Mouse (Mus musculus): Measurements from ENCODE around the gene Fmo1. TPM values are rescaled to one million over a fixed set of nuclear protein-coding genes. Genes with fewer than 3 reads are reported as not detected.

Fmo1 gene
- polyA plus RNA-seq (2017; shearing (Covaris generic)): not detected

GRCm38 (mm10) chr1:162866280-162866681, at the start of gene Fmo1:
Fmo1 (minus strand) TSS chr1:162866610.

GRCm38 (mm10) chr1:162897838-162898811, 31.7 kb upstream of the Fmo1 start, which contains the start of gene Fmo2:
Fmo2 (minus strand) TSS chr1:162898726.

GRCm38 (mm10) chr1:162813836-162814156, 52.6 kb downstream of the Fmo1 start, which contains the start of gene Fmo4:
Fmo4 (minus strand) TSS chr1:162813972.

Other genes starting within 250 kb of the Fmo1 start
- not detected for gene Myoc, start 227.5 kb downstream of the Fmo1 start, polyA plus RNA-seq (2017; shearing (Covaris generic))
- gene Myocos, start 208.4 kb downstream of the Fmo1 start, polyA plus RNA-seq (2017; shearing (Covaris generic)): not detected
- gene Prrc2c, start 126.1 kb downstream of the Fmo1 start, polyA plus RNA-seq (2017; shearing (Covaris generic)): 321 TPM
- gene Fmo4, start 52.6 kb downstream of the Fmo1 start, polyA plus RNA-seq (2017; shearing (Covaris generic)): not detected
- not detected for gene Fmo2, start 32.1 kb upstream of the Fmo1 start, polyA plus RNA-seq (2017; shearing (Covaris generic))
- gene Fmo6, start 70.9 kb upstream of the Fmo1 start, polyA plus RNA-seq (2017; shearing (Covaris generic)): not detected
- gene Fmo3, start 117.9 kb upstream of the Fmo1 start, polyA plus RNA-seq (2017; shearing (Covaris generic)): not detected
- not detected for gene Mroh9, start 219.1 kb upstream of the Fmo1 start, polyA plus RNA-seq (2017; shearing (Covaris generic))

Data from CD4-positive, CD25-positive, alpha-beta regulatory T cell, adult 9 weeks (primary cell).